Mouse (Mus musculus): ENCODE results near the gene Jak2. TPM values are rescaled to one million over a fixed set of nuclear protein-coding genes. Genes with fewer than 3 reads are reported as not detected.

Gene Jak2
- total RNA-seq, 2 experiments from 2014 or later, result 16.2 to 17.0 TPM

- DNase-seq, result peak; percentile 43
- intact Hi-C loops (cut with DNase I; ENCODE audit: low total_unique reads), result loop anchor here (10.0 kb wide), 1 partner anchor 277 kb away; no protein-coding TSS in a partner anchor
Observed at GRCm38 (mm10) chr19:29251958-29252801, 552 bp downstream of the Jak2 start.

GRCm38 (mm10) chr19:29252831-29253545 is 1.4 kb downstream of the Jak2 start:
- DNase-seq, result no peak
- intact Hi-C loops (cut with DNase I; ENCODE audit: low total_unique reads), result loop anchor here (10.0 kb wide), 1 partner anchor 278 kb away; no protein-coding TSS in a partner anchor

- peak; percentile 82 for DNase-seq
- intact Hi-C loops (cut with DNase I; ENCODE audit: low total_unique reads), result loop anchor here (10.0 kb wide), 1 partner anchor 279 kb away; no protein-coding TSS in a partner anchor
Observed at GRCm38 (mm10) chr19:29253728-29254127, 2.1 kb downstream of the Jak2 start.

GRCm38 (mm10) chr19:29254671-29255070 is 3.0 kb downstream of the Jak2 start:
- no peak for DNase-seq
- intact Hi-C loops (cut with DNase I; ENCODE audit: low total_unique reads), result loop anchor here (10.0 kb wide), 1 partner anchor 280 kb away; no protein-coding TSS in a partner anchor

GRCm38 (mm10) chr19:29255327-29256027 is 3.8 kb downstream of the Jak2 start:
- intact Hi-C loops (cut with DNase I; ENCODE audit: low total_unique reads), result loop anchor here (10.0 kb wide), 1 partner anchor 281 kb away; no protein-coding TSS in a partner anchor
- no peak for DNase-seq

GRCm38 (mm10) chr19:29261638-29262037 is 10.0 kb downstream of the Jak2 start:
- intact Hi-C loops (cut with DNase I; ENCODE audit: low total_unique reads), result no loop called here
- no peak for DNase-seq

- intact Hi-C loops (cut with DNase I; ENCODE audit: low total_unique reads), result no loop called here
- DNase-seq, result no peak
Observed at GRCm38 (mm10) chr19:29263492-29263891, 11.9 kb downstream of the Jak2 start.

GRCm38 (mm10) chr19:29265538-29265937 is 13.9 kb downstream of the Jak2 start:
- peak; percentile 43 for DNase-seq
- intact Hi-C loops (cut with DNase I; ENCODE audit: low total_unique reads), result no loop called here

- no peak for DNase-seq
Observed at GRCm38 (mm10) chr19:29267075-29267868, 15.6 kb downstream of the Jak2 start.

GRCm38 (mm10) chr19:29268788-29269321 is 17.2 kb downstream of the Jak2 start:
- DNase-seq, result no peak
- intact Hi-C loops (cut with DNase I; ENCODE audit: low total_unique reads), result no loop called here

More at GRCm38 (mm10) chr19:29267075-29267868, 15.6 kb downstream of the Jak2 start:
- intact Hi-C loops (cut with DNase I; ENCODE audit: low total_unique reads), result no loop called here

GRCm38 (mm10) chr19:29270226-29270625 is 18.6 kb downstream of the Jak2 start:
- no peak for DNase-seq
- intact Hi-C loops (cut with DNase I; ENCODE audit: low total_unique reads), result no loop called here

GRCm38 (mm10) chr19:29271147-29271578 is 19.5 kb downstream of the Jak2 start:
- DNase-seq, result no peak
- intact Hi-C loops (cut with DNase I; ENCODE audit: low total_unique reads), result no loop called here

- DNase-seq, result no peak
- intact Hi-C loops (cut with DNase I; ENCODE audit: low total_unique reads), result no loop called here
Observed at GRCm38 (mm10) chr19:29272011-29272809, 20.6 kb downstream of the Jak2 start.

GRCm38 (mm10) chr19:29276414-29276813 is 24.8 kb downstream of the Jak2 start:
- DNase-seq, result no peak
- intact Hi-C loops (cut with DNase I; ENCODE audit: low total_unique reads), result no loop called here

- DNase-seq, result no peak
- intact Hi-C loops (cut with DNase I; ENCODE audit: low total_unique reads), result no loop called here
Observed at GRCm38 (mm10) chr19:29278944-29279587, 27.4 kb downstream of the Jak2 start.

- no peak for DNase-seq
- intact Hi-C loops (cut with DNase I; ENCODE audit: low total_unique reads), result no loop called here
Observed at GRCm38 (mm10) chr19:29285451-29285869, 33.8 kb downstream of the Jak2 start.

- intact Hi-C loops (cut with DNase I; ENCODE audit: low total_unique reads), result no loop called here
- DNase-seq, result no peak
Observed at GRCm38 (mm10) chr19:29287863-29288262, 36.2 kb downstream of the Jak2 start.

All from gastrocnemius, postnatal 14 days (tissue).